Mouse (Mus musculus) spleen, adult 12 weeks (tissue): ENCODE results near the gene Gm11034.
A peak's percentile ranks its signal among the peaks of the same experiment; 100 is the strongest.

ENCODE experiments used
- DNase-seq: peaks from one replicate; pipeline ENCODE4 v3.0.0; 2022; ENCODE audit warnings: low spot score

Gene Gm11034

DNA sequence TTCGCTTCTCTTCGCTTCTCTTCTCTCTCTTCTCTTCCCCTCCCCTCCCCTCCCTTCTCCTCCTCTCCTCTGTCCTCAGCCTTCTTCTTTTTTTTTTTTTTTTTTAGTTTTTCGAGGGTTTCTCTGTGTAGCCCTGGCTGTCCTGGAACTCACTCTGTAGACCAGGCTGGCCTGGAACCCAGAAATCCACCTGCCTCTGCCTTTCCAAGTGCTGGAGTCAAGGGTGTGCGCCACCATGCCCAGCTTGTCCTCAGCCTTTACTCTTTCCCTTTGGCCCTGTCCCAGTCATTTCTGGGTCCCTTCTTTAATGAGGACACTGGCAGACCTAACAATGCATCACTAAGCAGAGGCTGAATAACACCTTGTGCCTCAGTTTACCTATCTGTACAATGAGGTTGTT lies at the start of gene Gm11034:
Gene Gm11034, minus strand, starts transcription at position 101 of the 400 bp plus-strand sequence.
- DNase-seq = no peak

DNA sequence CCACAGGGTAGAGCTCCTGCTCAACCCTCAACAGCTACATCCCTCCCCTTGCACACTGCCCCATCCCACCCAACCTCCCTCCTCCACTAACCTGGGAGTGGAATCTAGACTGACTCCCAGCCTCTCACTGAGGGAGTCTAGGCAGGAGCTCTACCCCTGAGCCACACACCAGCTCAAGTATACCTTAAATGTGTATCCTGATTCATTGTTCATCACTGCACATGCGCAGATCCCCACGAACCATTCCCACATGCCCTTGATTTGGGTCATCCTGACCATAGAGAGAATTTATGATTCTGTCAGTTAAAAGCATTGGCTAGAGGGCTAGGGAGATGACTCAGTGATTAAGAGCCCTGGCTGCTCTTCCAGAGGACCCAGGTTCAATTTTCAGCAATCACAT lies 49.3 kb upstream of the Gm11034 start:
- no peak for DNase-seq

DNA sequence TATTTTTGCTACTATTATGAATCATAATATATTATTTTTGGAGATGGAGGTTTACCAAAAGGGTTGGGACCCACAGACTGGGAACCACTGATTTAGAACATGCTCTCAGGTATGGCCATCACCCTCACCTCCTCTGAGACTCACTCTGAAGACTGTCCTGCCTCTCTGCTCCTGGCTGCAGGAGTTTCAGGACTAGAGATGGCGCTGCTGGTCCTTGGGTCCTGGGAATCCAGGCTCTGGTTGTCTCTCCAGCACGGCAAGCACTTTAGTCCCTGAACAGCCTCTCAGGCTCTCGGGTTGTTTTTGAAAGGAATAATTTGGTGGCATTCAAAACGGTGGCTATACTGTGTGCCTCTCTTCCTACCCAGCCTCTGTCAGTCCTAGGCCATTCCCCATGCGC lies 48.4 kb upstream of the Gm11034 start:
- DNase-seq = no peak

DNA sequence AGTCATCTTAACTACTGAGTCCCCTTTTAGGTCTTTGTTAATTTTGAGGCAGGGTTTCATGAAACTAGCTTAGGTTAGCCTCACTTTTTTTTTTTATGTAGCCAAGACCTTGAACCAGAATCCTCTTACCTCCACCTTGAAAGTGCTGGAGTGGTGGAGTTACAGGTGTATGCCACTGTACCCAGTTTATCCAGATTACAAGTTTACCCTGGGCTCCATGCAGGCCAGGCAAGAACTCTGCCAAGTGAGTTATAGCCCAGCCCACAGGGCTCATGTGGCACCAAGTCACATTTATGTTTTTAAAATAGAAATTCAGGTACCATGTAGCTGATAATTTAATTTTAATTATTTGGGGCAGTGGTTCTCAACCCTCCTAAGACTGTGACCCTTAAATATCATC lies 48.0 kb upstream of the Gm11034 start:
- DNase-seq = no peak

DNA sequence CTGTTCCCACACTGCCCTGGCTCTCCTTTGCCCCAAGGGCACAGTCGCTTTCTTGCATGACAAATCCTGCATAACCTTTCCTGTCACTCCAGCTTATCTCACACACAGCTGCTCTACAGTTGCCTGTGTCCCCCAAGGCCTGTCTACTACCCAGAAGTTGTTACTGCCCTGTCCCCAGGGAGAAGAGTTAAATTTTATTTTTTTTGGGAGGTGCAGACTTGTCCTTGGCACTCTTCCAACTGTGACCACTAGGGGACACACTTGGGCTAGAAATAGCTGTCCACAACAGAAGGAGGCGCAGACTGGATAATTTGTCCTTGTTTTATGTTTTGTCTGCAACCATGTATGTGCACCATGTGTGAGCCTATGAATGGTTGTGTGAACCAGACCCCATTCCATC lies 47.6 kb upstream of the Gm11034 start:
- DNase-seq = no peak

DNA sequence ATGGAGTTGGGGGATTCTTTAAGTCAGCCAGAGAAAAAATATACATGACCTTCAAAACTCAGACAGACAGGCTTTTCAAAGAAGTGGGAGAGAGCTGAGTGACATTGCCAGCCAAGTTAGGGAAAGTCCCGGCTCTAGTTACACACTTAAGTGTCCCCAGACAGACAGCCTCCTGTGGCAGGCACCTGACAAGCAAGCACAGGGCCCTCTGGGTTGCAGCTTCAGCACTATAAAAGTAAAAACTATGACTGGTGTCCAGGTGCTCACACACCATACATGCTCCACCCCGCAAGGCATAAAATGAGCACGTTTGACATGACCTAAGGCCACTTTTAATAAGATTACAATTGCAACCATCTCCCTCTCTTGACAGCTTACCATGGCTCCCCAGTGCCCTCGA lies 47.1 kb upstream of the Gm11034 start:
- no peak for DNase-seq

DNA sequence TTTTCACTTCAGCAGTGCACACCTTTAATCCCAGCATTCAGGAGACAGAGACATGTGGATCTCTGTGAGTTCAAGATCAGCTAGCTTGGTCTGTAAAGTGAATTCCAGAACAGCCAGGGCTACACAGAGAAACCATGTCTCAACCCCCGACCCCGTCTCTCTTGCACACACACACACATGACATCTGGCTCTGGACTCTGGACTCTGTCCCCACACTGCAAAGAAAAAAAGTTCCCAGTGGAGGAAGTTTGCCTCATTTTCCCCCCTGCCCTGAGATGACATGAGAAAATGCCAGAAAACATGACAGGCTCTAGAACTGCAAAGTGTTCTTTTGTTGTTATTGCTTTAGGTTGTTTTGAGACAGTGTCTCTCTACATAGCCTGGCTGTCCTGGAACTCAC lies 46.4 kb upstream of the Gm11034 start:
- DNase-seq = no peak

DNA sequence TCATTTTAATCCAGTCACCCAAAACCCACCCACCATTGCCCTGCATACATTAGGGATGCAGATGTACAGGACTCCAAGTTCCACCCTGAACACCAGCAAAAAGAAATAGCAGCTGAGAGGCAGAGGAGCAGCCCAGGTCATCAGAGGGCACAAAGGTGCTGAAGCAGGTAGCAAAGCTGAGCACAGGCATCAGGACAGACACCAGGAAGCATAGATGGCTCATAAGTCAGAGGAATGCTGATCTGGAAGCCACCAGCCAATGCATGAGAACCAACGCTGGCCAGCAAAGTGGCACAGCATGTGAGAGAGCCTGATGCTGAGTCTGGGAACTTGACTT lies 44.4 kb upstream of the Gm11034 start:
- DNase-seq = no peak

DNA sequence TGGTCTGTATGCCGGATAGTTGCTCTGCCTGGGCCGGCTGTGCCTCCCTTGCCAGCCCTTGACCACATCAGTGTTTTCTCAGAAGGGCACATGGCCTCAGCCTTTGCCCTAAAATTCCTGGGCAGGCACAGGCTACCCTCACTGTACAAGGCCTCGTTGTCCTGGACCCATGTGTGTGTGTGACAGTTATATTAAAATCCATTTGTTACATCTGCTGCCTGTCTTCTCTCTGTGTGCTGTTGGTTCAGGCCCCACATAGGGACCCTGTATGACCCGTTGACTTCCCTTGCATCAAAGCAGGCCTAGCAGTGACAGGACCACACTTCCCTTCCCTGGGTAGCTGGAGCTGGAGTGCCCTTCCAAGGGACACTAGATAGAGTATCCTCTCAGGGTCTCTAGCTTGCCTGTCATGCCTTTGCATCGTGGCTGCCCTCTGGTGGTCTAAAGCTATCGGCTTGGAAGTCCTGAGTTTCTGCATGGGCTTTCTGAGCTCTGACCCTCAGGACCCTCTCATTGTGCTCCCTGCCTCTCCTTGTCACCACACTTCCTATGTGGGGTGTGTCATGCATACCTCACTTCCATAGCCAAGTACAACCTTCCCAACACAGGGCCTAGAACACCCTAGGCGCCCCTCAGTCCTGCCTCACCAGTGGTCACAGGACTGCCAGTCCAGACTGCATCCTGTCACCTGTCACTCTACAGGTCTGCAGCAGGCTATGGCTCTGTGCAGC lies 43.9 kb upstream of the Gm11034 start:
- no peak for DNase-seq

DNA sequence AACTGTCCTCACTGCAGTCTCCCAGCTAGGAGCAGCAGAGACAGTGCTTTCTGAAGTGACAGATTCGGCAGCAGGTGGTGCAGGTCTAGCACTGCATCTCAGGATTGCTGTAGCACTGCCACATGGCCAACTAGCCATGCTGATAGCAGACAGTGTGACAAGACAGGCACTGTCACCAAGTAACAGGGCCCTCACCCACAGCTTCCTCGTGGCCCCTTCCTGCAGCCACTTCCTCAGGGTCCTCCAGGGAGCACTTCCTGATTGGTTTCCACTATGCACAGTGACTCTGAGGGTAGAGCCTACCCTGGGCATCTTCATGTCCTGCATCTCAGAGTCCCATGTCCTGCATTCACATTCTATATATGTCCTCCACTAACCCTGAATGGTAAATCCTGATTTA lies 31.2 kb upstream of the Gm11034 start:
- no peak for DNase-seq

DNA sequence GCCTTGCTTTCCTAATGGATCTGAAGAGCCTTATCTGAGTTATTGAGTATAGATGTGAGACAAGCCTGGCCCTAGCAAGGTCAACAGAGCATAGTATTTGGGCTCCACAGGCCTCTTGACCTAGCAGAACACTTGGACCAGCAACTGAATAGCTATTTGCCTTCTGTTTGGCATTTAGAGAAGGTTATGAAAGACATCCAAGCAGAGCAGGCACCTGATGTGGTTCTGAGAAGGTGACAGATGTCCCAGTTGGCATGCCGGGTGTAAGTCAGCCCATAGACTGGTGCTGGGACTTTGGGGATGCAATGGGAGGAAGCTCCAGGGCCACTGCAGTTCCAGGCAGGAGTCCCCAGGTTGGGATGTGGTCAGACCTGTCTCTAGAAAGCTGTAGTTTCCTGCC lies 28.8 kb upstream of the Gm11034 start:
- no peak for DNase-seq

DNA sequence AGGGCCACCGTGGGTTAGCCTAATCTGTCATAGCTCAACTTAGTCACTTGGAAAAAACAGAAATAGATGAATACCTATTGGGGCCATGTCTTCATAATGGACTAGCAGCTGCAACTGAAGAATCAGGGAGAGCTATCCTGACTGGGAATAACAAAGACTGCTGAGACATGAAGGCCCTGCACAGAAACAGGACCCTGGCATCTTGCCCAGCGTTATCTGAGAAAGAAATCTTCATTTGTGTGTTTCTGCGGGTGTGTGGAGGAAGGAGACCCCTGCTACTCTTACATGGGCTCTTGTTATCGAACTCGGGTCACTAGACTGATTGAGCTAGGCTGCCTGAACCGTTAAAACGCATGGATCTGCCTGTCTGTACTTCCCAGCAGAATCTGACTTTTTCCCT lies 27.5 kb upstream of the Gm11034 start:
- DNase-seq = no peak

DNA sequence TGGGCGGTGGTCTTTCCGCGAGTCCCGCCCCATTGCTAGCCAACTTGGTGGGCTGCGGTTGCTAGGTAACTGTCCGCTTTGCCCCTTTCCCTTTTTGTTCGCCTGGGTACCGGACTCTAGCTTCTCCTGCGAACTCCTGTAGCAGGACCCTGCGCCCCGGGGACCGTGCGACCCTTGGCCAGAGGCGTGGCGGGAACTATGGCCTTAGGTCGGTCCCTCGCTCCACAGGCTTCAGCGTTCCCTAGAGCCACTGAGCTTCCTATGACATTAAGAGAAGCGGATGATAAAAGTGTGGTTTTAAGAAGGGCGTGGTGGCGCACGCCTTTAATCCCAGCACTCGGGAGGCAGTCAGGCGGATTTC lies 26.9 kb upstream of the Gm11034 start:
- DNase-seq = no peak

DNA sequence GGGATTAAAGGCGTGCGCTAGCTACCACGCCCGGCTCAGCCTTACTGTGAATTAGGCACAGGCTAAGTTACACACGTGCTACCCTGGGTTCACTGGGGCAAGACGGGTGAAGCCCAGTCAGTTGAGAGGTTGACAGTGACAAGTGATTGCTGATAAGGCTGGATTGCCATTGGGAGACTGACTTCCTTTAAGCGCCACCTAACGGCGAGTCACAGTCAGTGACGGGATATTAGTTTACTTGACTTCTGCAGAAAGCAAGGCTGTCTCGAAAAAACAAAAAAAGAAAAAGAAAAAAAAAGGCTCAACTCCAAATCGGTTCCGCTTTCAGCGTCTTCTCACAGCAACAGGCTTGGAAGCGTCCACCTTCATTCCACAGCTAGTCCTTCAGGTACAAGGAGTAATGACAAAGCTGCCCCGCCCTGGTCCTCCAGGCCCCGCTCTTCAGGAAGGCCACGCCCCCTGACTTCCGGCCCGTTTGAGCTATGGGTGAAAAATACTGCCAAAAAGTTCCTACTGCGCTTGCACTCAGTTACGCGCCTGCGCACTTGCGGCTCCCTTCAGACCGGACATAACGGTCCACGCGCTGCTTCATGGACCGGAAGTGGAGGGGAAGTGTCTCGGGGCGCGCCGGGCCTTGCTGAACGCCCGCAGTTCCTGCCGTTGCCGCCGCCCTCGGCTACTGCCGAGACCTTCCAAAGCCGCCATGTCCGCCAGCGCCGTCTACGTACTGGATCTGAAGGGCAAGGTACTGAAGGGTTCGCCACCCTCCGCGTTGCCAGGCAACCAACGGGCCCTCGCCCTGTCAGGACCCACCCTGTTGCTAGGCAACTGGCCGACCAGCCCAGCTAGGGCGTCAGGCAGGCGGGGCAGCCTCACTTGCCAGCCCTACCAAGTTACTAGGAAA lies 26.3 kb upstream of the Gm11034 start, which contains the start of gene Ap1m1:
Gene Ap1m1, plus strand, starts transcription at position 520 of the 904 bp plus-strand sequence.
- peak; percentile 94 for DNase-seq

DNA sequence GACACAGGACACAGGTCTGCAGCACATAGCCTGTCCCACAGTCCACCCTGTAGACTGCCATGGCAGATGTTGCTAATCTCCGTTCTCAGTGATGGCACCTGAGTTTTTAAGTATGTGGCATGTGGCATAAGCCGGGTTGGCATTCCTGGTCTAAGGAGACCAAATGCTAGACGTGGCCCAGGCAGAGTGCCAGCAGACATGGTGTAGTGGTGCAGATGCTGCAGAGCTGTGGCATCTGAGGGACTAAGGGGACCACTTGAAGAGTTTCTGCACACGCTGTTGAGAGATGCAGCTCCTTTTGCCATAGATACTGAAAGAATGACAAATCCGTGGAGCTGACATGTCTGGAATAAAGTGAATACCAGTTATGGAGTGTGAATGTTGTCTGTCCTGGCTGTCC lies 9.2 kb upstream of the Gm11034 start:
- DNase-seq = no peak

DNA sequence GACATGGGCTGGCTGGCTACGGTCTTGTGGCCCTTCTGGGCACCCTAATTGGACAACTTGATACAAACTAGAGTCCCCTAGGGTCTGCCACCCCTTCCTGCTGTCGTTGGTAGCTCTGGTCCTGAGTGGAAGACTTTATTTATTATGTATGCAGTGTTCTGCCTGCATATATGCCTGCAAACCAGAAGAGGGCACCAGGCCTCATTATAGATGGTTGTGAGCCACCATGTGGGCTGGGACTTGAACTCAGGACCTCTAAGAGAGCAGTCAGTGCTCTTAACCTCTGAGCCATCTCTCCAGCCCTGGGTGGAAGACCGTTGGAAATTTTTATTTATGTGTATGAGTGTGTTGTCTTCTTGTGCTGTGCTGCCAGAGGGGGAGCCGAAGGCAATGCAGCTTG lies 7.3 kb upstream of the Gm11034 start:
- no peak for DNase-seq

DNA sequence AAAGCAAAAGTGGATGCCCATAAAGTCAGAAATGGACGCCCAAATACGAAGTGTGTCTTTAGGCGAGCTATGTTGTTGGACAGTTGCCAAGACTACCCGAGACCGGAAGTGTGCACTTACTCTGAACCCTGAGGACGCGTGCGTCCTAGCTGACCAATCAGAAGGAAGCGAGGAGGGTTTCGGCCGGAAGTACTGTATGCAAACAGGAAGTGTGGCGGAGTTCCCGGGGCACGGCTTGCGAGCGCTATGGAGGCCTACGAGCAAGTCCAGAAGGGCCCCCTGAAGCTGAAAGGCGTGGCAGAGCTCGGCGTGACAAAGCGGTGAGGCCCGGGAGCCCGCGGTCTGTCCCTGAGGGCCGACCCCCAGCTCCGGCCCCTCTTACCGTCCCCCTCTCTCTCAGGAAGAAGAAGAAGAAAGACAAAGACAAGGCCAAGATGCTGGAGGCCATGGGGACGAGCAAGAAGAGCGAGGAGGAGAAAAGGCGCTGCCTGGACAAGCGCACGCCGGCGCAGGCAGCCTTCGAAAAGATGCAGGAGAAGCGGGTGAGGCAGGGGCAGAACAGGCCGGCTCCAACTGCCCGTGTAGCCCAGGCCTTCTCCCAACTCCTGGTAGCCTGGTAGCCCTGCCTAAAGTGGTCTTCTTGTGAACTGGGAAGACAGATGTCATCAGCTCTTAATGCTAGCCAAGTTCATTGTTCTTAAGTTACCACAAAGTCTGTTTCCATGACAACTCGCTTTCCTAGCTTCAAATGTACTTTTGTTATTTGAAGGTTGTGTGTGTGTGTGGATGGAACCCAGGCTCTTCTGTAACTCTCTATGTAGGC lies 6.3 kb upstream of the Gm11034 start, which contains the start of gene Fam32a:
Gene Fam32a, plus strand, starts transcription at position 190 of the 823 bp plus-strand sequence.
- peak; percentile 86 for DNase-seq

DNA sequence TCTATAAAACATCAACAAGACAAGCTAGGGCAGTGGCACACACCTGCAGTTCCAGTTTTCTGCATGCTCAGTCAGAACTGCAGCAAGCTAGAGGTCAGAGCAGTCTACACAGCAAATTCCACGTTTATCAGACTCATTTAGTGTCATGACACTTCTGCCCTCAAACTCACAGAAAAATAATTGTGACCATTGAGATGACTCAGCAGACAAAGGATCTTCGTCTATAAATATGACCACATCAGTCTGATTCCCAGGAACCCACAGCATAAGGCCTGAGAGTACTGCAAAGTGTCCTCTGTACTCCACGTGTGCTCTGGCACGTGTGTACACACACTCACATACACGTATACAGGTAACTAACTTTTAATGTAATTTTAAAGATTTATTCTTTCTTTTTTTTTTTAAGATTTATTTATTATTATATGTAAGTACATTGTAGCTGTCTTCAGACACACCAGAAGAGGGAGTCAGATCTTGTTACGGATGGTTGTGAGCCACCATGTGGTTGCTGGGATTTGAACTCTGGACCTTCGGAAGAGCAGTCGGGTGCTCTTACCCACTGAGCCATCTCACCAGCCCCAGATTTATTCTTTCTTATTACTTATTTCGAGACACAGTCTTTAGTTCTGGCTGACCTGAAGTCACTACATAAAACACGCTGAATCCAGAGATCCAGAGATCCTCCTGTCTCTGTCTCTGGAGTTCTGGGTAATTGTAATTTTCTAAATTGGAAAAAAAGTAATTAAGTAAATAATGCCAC lies 5.5 kb upstream of the Gm11034 start:
- DNase-seq = no peak

DNA sequence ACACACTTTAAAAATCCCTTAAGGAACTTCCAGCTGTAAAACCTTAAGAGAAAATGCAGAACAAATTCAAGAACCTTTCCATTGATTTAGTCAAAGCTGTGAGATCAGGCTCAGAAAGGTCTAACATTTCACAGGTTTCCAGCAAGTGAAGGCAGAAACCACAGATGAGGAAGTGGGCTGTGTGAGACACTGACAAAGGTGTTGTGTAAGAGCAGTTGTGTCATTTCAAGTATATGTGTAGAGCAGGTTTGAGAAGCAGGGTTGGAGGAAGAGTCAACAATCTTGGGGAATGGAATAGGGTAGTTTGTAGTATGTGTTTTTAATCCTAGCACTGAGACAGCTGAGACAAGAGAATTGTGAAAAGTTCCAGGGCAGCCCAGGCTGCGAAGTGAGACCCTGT lies 2.4 kb upstream of the Gm11034 start:
- no peak for DNase-seq

DNA sequence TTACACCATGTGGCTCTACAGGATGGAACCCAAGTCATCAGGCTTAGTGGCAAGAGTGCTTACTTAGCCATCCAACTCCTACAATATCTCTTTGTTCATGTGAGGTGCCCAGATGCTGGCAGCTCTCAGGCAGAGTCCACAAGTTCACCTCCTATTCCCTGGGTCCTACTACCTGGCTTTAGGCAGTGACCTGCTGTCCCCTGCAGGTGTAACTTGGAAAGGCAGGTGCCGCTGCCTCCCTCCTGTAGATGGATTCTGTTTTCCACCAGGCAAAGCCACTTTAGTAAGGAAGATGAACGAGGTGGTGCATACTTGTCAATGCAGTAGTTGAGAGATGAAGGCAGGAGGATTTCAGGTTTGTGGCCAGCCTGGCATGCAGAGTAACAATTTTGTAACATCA lies 1.6 kb upstream of the Gm11034 start:
- peak; percentile 30 for DNase-seq

DNA sequence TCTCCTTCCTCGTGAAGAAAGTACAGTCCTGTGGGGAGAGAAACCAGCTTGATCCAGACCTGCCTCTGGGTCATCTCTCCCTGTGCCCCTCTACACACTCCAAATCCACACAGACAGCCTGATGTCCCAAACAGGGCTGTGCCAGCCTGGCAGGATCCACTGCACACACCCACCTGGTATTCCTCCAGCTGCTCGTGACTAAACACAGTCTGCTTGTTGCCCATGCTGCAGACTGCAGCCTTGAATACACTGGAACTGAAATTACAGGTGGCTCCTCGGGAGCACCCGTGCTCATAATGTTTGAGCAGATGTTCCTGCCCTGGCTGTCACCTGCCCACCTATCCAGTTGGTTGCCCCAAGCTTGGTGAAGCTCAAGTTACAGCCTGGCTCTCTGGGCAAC lies 685 bp downstream of the Gm11034 start, which contains the start of gene Cib3:
Gene Cib3, minus strand, starts transcription at position 87 of the 400 bp plus-strand sequence.
- DNase-seq = no peak

DNA sequence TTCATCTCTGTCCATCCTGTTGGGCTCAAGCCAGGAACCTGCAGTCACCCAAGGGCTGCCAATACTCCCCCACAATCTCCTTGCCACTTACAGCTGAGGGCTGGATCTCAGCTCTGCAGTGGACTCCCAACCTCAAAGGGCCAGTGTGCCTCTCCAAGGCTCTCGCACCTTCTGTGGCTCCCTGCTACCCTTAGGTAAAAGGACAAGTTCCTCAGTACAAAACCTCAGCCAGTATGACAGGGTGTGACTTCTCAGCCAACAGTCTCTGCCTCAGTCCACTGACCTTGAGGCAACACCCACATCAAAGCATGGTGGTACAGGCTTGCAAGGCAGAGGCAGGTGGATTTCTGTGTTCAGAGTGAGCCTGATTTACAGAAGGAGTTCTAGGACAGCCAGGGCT lies 1.6 kb downstream of the Gm11034 start:
- no peak for DNase-seq
